Mouse (Mus musculus) olfactory bulb, adult 2 months (tissue): ENCODE data around the gene Creb5.

Experiments
- CTCF ChIP-seq: fragments of 200-500 bp; IDR thresholded peaks from 2 replicates; pipeline ENCODE4 v1.5.1; 2012; ENCODE audit warnings: low read depth, mild to moderate bottlenecking, low read length, moderate library complexity; ENCODE audit not compliant: insufficient read depth
- POLR2A ChIP-seq: fragments of 200-500 bp; IDR thresholded peaks from 2 replicates; pipeline ENCODE4 v1.6.1; 2012; ENCODE audit warnings: mild to moderate bottlenecking, low read depth, low read length, moderate library complexity; ENCODE audit not compliant: insufficient read depth

DNA sequence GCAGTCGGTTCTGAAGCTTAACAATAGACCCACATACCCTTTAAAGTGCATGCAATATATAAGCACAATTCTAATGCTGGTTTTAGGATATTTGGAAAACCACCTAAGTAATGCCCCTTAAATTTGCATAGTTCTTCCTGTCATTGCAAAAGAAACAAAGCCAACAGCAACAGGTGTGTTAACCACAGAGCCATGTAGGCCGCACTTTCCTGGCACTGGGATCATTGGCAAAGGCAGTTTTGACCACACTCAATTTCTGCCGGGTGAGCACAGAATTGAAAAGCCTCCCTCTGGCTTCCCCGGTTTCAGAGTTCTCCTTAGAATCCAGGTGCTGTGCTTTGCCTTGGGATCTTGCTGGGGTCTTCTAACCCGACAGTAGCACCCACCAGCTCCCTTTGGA is 82.1 kb downstream of the Creb5 start:
- no peak for TF ChIP-seq CTCF
- TF ChIP-seq POLR2A: no peak
